Mouse (Mus musculus): Measurements from ENCODE around the gene Slc4a1. TPM values are rescaled to one million over a fixed set of nuclear protein-coding genes. Genes with fewer than 3 reads are reported as not detected.
"Not testable (repeated sequence)": the region's sequence is repeated elsewhere in the genome, so short reads cannot be mapped to it uniquely, and the experiment has no call there.

Gene Slc4a1
- polyA plus RNA-seq (2016; fragmentation: Nextera tagmentation; extraction: Ambion mirVana), result 913 and 972 TPM in 2 replicates

- 54% methylated on average over 8 of the region's 8 CpGs for WGBS (ENCODE audit: insufficient replicate concordance)
- peak within 1 kb of the TSS; percentile 83 for H3K4me3 ChIP-seq
- peaks cover 27% of the 10 kb centered on the region for H3K27me3 ChIP-seq (replicated peaks)
- peak within 1 kb of the TSS; percentile 98 for H3K27ac ChIP-seq
- not testable (repeated sequence) for ATAC-seq; H3K9me3 ChIP-seq (replicated peaks)
- peaks cover 29% of the 10 kb centered on the region for H3K36me3 ChIP-seq
- H3K4me1 ChIP-seq, result peaks cover 80% of the 10 kb centered on the region
- H3K9ac ChIP-seq, result peak within 1 kb of the TSS; percentile 98
- H3K4me2 ChIP-seq, result peak within 1 kb of the TSS; percentile 75
Observed at GRCm38 (mm10) chr11:102366103-102366502, at the start of gene Slc4a1. Slc4a1 (minus strand) TSS chr11:102366203.

GRCm38 (mm10) chr11:102415034-102415802 is 49.2 kb upstream of the Slc4a1 start:
- H3K4me3 ChIP-seq, result no peak overlapping the region
- 65% methylated on average over 10 of the region's 10 CpGs for WGBS (ENCODE audit: insufficient replicate concordance)

GRCm38 (mm10) chr11:102413059-102413458 is 47.1 kb upstream of the Slc4a1 start:
- Histone ChIP-seq H3K27me3 (replicated peaks) (peaks cover 45% of the 10 kb centered on the region), H3K4me1 (peaks cover 34% of the 10 kb centered on the region), H3K36me3 (no peaks in the 10 kb centered on the region), H3K4me3 (no peak overlapping the region), H3K4me2 (no peak overlapping the region), H3K27ac (no peak overlapping the region), H3K9ac (no peak overlapping the region), H3K9me3 (replicated peaks) (no peaks in the 10 kb centered on the region)
- WGBS (ENCODE audit: insufficient replicate concordance), result 70% methylated on average over 8 of the region's 8 CpGs
- no peak for ATAC-seq

More at GRCm38 (mm10) chr11:102415034-102415802, 49.2 kb upstream of the Slc4a1 start:
- peaks cover 60% of the 10 kb centered on the region for H3K27me3 ChIP-seq (replicated peaks)
- H3K36me3 ChIP-seq, result no peaks in the 10 kb centered on the region
- no peaks in the 10 kb centered on the region for H3K9me3 ChIP-seq (replicated peaks)
- no peak overlapping the region for H3K9ac ChIP-seq
- H3K4me1 ChIP-seq, result peaks cover 16% of the 10 kb centered on the region
- H3K4me2 ChIP-seq, result no peak overlapping the region
- no peak overlapping the region for H3K27ac ChIP-seq
- ATAC-seq, result no peak

- peak overlapping the region; percentile 36; the same call in 1 of the 2 replicates for H3K4me2 ChIP-seq
- no peak for ATAC-seq
- H3K27ac ChIP-seq, result peak overlapping the region; percentile 63; the same call in 1 of the 2 replicates
- H3K9me3 ChIP-seq (replicated peaks), result no peaks in the 10 kb centered on the region
- peaks cover 40% of the 10 kb centered on the region for H3K4me1 ChIP-seq
- WGBS (ENCODE audit: insufficient replicate concordance), result 8% methylated on average over 11 of the region's 11 CpGs
- H3K9ac ChIP-seq, result no peak overlapping the region; the same call in 1 of the 2 replicates
- no peaks in the 10 kb centered on the region for H3K36me3 ChIP-seq
- H3K4me3 ChIP-seq, result no peak overlapping the region; the same call in 1 of the 2 replicates
- peaks cover 33% of the 10 kb centered on the region for H3K27me3 ChIP-seq (replicated peaks)
Observed at GRCm38 (mm10) chr11:102411704-102412103, 45.7 kb upstream of the Slc4a1 start.

GRCm38 (mm10) chr11:102411061-102411460 is 45.1 kb upstream of the Slc4a1 start:
- Histone ChIP-seq H3K27me3 (replicated peaks) (peaks cover 31% of the 10 kb centered on the region), H3K27ac (peak overlapping the region; percentile 63), H3K36me3 (peaks cover under 1% of the 10 kb centered on the region; the same call in 1 of the 2 replicates), H3K9ac (peak overlapping the region; percentile 28; the same call in 1 of the 2 replicates), H3K9me3 (replicated peaks) (no peaks in the 10 kb centered on the region), H3K4me3 (no peak overlapping the region), H3K4me1 (peaks cover 46% of the 10 kb centered on the region), H3K4me2 (0 out of 2 replicates have a peak overlapping the region, but pooled peaks have one; percentile 36)
- WGBS (ENCODE audit: insufficient replicate concordance), result 68% methylated on average over 3 of the region's 3 CpGs
- no peak for ATAC-seq

GRCm38 (mm10) chr11:102410345-102410744 is 44.3 kb upstream of the Slc4a1 start:
- not testable (repeated sequence) for H3K9me3 ChIP-seq (replicated peaks); ATAC-seq; H3K9ac ChIP-seq; H3K4me3 ChIP-seq; H3K4me2 ChIP-seq; H3K36me3 ChIP-seq
- whole genome bisulfite sequencing (ENCODE audit: insufficient replicate concordance), result 86% methylated on average over 3 of the region's 3 CpGs
- H3K27me3 ChIP-seq (replicated peaks), result peaks cover 24% of the 10 kb centered on the region
- peak overlapping the region; percentile 96; the same call in 1 of the 2 replicates for H3K27ac ChIP-seq
- peaks cover 53% of the 10 kb centered on the region for H3K4me1 ChIP-seq

- peak overlapping the region; percentile 83 for H3K4me2 ChIP-seq
- 66% methylated on average over 3 of the region's 3 CpGs for WGBS (ENCODE audit: insufficient replicate concordance)
- H3K27ac ChIP-seq, result peak overlapping the region; percentile 96
- no peaks in the 10 kb centered on the region for H3K9me3 ChIP-seq (replicated peaks)
- H3K36me3 ChIP-seq, result peaks cover 13% of the 10 kb centered on the region
- ATAC-seq, result no peak
- H3K4me1 ChIP-seq, result peaks cover 58% of the 10 kb centered on the region
- H3K4me3 ChIP-seq, result peak overlapping the region; percentile 91; the same call in 1 of the 2 replicates
- peaks cover 19% of the 10 kb centered on the region for H3K27me3 ChIP-seq (replicated peaks)
- peak overlapping the region; percentile 96 for H3K9ac ChIP-seq
Observed at GRCm38 (mm10) chr11:102409795-102410330, 43.9 kb upstream of the Slc4a1 start.

- Histone ChIP-seq H3K27me3 (replicated peaks) (peaks cover 12% of the 10 kb centered on the region; the same call in 1 of the 2 replicates), H3K9me3 (replicated peaks) (no peaks in the 10 kb centered on the region), H3K36me3 (peaks cover 20% of the 10 kb centered on the region), H3K4me1 (peaks cover 65% of the 10 kb centered on the region), H3K4me2 (peak overlapping the region; percentile 83), H3K27ac (peak overlapping the region; percentile 96), H3K4me3 (peak overlapping the region; percentile 91), H3K9ac (peak overlapping the region; percentile 96)
- WGBS (ENCODE audit: insufficient replicate concordance), result 35% methylated on average over 15 of the region's 15 CpGs
- ATAC-seq, result no peak
Observed at GRCm38 (mm10) chr11:102408888-102409794, 43.1 kb upstream of the Slc4a1 start.

GRCm38 (mm10) chr11:102408344-102408876 is 42.4 kb upstream of the Slc4a1 start:
- H3K4me2 ChIP-seq, result peak overlapping the region; percentile 83
- peaks cover 13% of the 10 kb centered on the region for H3K27me3 ChIP-seq (replicated peaks)
- WGBS (ENCODE audit: insufficient replicate concordance), result under 1% methylated on average over 32 of the region's 32 CpGs
- H3K4me1 ChIP-seq, result peaks cover 73% of the 10 kb centered on the region
- no peaks in the 10 kb centered on the region for H3K9me3 ChIP-seq (replicated peaks)
- peak overlapping the region; percentile 96 for H3K27ac ChIP-seq
- H3K4me3 ChIP-seq, result peak overlapping the region; percentile 91
- ATAC-seq, result peak; percentile 91
- H3K9ac ChIP-seq, result peak overlapping the region; percentile 96
- peaks cover 27% of the 10 kb centered on the region for H3K36me3 ChIP-seq

- H3K9ac ChIP-seq, result peak within 1 kb of the TSS; percentile 96
- peak within 1 kb of the TSS; percentile 96 for H3K27ac ChIP-seq
- no peak for ATAC-seq
- peak within 1 kb of the TSS; percentile 83 for H3K4me2 ChIP-seq
- peaks cover 75% of the 10 kb centered on the region for H3K4me1 ChIP-seq
- under 1% methylated on average over 19 of the region's 19 CpGs for WGBS (ENCODE audit: insufficient replicate concordance)
- peak within 1 kb of the TSS; percentile 91 for H3K4me3 ChIP-seq
- peaks cover 19% of the 10 kb centered on the region for H3K27me3 ChIP-seq (replicated peaks)
- no peaks in the 10 kb centered on the region for H3K9me3 ChIP-seq (replicated peaks)
- peaks cover 33% of the 10 kb centered on the region for H3K36me3 ChIP-seq
Observed at GRCm38 (mm10) chr11:102407834-102408215, 41.8 kb upstream of the Slc4a1 start, which contains the start of gene Slc25a39. Slc25a39 (minus strand) TSS chr11:102407946.
